Mouse (Mus musculus): ENCODE measurements at regions not wholly inside any gene's neighbourhood (a gene's known extent, or its start where the extent isn't known, plus 50 kb on each side); places are given as distances from the start of the nearest gene placed in this dataset.

- H3K9ac ChIP-seq (ENCODE audit: low read length), result no peak overlapping the region
- H3K9me3 ChIP-seq (ENCODE audit: control insufficient read depth, low read length), result no peaks in the 10 kb centered on the region
- no peak for ATAC-seq (ENCODE audit: insufficient number of reproducible peaks, insufficient read depth, low FRiP score, low read depth)
- no peak overlapping the region for H3K27ac ChIP-seq (replicated peaks in 1 of 2; ENCODE audit: control insufficient read depth in 1 of 2, insufficient read depth in 1 of 2, low read depth in 2 of 2, low read length in 2 of 2)
- H3K4me2 ChIP-seq (ENCODE audit: low read length), result no peak overlapping the region
- H3K36me3 ChIP-seq (ENCODE audit: control insufficient read depth, insufficient read depth, low read length), result no peaks in the 10 kb centered on the region
- no peaks in the 10 kb centered on the region for H3K27me3 ChIP-seq (ENCODE audit: control insufficient read depth, insufficient read depth, low read length)
- 52% methylated on average over 3 of the region's 3 CpGs for WGBS
- H3K4me3 ChIP-seq (ENCODE audit: control insufficient read depth in 1 of 2, insufficient read depth in 1 of 2, low read depth in 1 of 2, low read length in 2 of 2), result no peak overlapping the region
- no peaks in the 10 kb centered on the region for H3K4me1 ChIP-seq (ENCODE audit: control insufficient read depth in 2 of 2, insufficient read depth in 2 of 2, low read length in 2 of 2)
Measured at GRCm38 (mm10) chr10:67760424-67760823, 152.0 kb downstream of the Zfp365 start.

- no peaks in the 10 kb centered on the region for H3K36me3 ChIP-seq (ENCODE audit: control insufficient read depth, insufficient read depth, low read length)
- ATAC-seq (ENCODE audit: insufficient number of reproducible peaks, insufficient read depth, low FRiP score, low read depth), result no peak
- WGBS, result 90% methylated on average over 4 of the region's 4 CpGs
Measured at GRCm38 (mm10) chr10:67748121-67748520, 164.3 kb downstream of the Zfp365 start.

GRCm38 (mm10) chr10:67747461-67747860, 165.0 kb downstream of the Zfp365 start:
- Histone ChIP-seq H3K4me1 (ENCODE audit: control insufficient read depth in 2 of 2, insufficient read depth in 2 of 2, low read length in 2 of 2) (no peaks in the 10 kb centered on the region), H3K27ac (replicated peaks in 1 of 2; ENCODE audit: control insufficient read depth in 1 of 2, insufficient read depth in 1 of 2, low read depth in 2 of 2, low read length in 2 of 2) (no peak overlapping the region), H3K4me3 (ENCODE audit: control insufficient read depth in 1 of 2, insufficient read depth in 1 of 2, low read depth in 1 of 2, low read length in 2 of 2) (no peak overlapping the region), H3K9me3 (ENCODE audit: control insufficient read depth, low read length) (no peaks in the 10 kb centered on the region), H3K27me3 (ENCODE audit: control insufficient read depth, insufficient read depth, low read length) (no peaks in the 10 kb centered on the region), H3K9ac (ENCODE audit: low read length) (no peak overlapping the region), H3K4me2 (ENCODE audit: low read length) (no peak overlapping the region), H3K36me3 (ENCODE audit: control insufficient read depth, insufficient read depth, low read length) (no peaks in the 10 kb centered on the region)
- WGBS, result 65% methylated on average over 3 of the region's 3 CpGs
- ATAC-seq (ENCODE audit: insufficient number of reproducible peaks, insufficient read depth, low FRiP score, low read depth), result no peak

More at GRCm38 (mm10) chr10:67748121-67748520, 164.3 kb downstream of the Zfp365 start:
- Histone ChIP-seq H3K9me3 (ENCODE audit: control insufficient read depth, low read length) (no peaks in the 10 kb centered on the region), H3K27me3 (ENCODE audit: control insufficient read depth, insufficient read depth, low read length) (no peaks in the 10 kb centered on the region), H3K4me3 (ENCODE audit: control insufficient read depth in 1 of 2, insufficient read depth in 1 of 2, low read depth in 1 of 2, low read length in 2 of 2) (no peak overlapping the region), H3K4me2 (ENCODE audit: low read length) (no peak overlapping the region), H3K4me1 (ENCODE audit: control insufficient read depth in 2 of 2, insufficient read depth in 2 of 2, low read length in 2 of 2) (no peaks in the 10 kb centered on the region), H3K9ac (ENCODE audit: low read length) (no peak overlapping the region), H3K27ac (replicated peaks in 1 of 2; ENCODE audit: control insufficient read depth in 1 of 2, insufficient read depth in 1 of 2, low read depth in 2 of 2, low read length in 2 of 2) (no peak overlapping the region)

- Histone ChIP-seq H3K27ac (replicated peaks in 1 of 2; ENCODE audit: control insufficient read depth in 1 of 2, insufficient read depth in 1 of 2, low read depth in 2 of 2, low read length in 2 of 2) (no peak overlapping the region), H3K36me3 (ENCODE audit: control insufficient read depth, insufficient read depth, low read length) (no peaks in the 10 kb centered on the region), H3K4me3 (ENCODE audit: control insufficient read depth in 1 of 2, insufficient read depth in 1 of 2, low read depth in 1 of 2, low read length in 2 of 2) (no peak overlapping the region), H3K9ac (ENCODE audit: low read length) (no peak overlapping the region), H3K27me3 (ENCODE audit: control insufficient read depth, insufficient read depth, low read length) (no peaks in the 10 kb centered on the region), H3K4me1 (ENCODE audit: control insufficient read depth in 2 of 2, insufficient read depth in 2 of 2, low read length in 2 of 2) (no peaks in the 10 kb centered on the region), H3K9me3 (ENCODE audit: control insufficient read depth, low read length) (no peaks in the 10 kb centered on the region), H3K4me2 (ENCODE audit: low read length) (no peak overlapping the region)
- 66% methylated on average over 3 of the region's 3 CpGs for WGBS
- ATAC-seq (ENCODE audit: insufficient number of reproducible peaks, insufficient read depth, low FRiP score, low read depth), result no peak
Measured at GRCm38 (mm10) chr10:67746140-67746539, 166.3 kb downstream of the Zfp365 start.

- no peak for ATAC-seq (ENCODE audit: insufficient number of reproducible peaks, insufficient read depth, low FRiP score, low read depth)
Measured at GRCm38 (mm10) chr10:67743561-67743960, 168.9 kb downstream of the Zfp365 start.

GRCm38 (mm10) chr10:67742824-67743223, 169.6 kb downstream of the Zfp365 start:
- ATAC-seq (ENCODE audit: insufficient number of reproducible peaks, insufficient read depth, low FRiP score, low read depth), result no peak
- H3K4me3 ChIP-seq (ENCODE audit: control insufficient read depth in 1 of 2, insufficient read depth in 1 of 2, low read depth in 1 of 2, low read length in 2 of 2), result no peak overlapping the region
- H3K4me1 ChIP-seq (ENCODE audit: control insufficient read depth in 2 of 2, insufficient read depth in 2 of 2, low read length in 2 of 2), result no peaks in the 10 kb centered on the region
- no peaks in the 10 kb centered on the region for H3K36me3 ChIP-seq (ENCODE audit: control insufficient read depth, insufficient read depth, low read length)
- no peak overlapping the region for H3K9ac ChIP-seq (ENCODE audit: low read length)
- H3K9me3 ChIP-seq (ENCODE audit: control insufficient read depth, low read length), result no peaks in the 10 kb centered on the region
- no peak overlapping the region for H3K4me2 ChIP-seq (ENCODE audit: low read length)
- WGBS, result 69% methylated on average over 8 of the region's 8 CpGs
- H3K27ac ChIP-seq (replicated peaks in 1 of 2; ENCODE audit: control insufficient read depth in 1 of 2, insufficient read depth in 1 of 2, low read depth in 2 of 2, low read length in 2 of 2), result peak overlapping the region; percentile 24 to 61
- no peaks in the 10 kb centered on the region for H3K27me3 ChIP-seq (ENCODE audit: control insufficient read depth, insufficient read depth, low read length)

More at GRCm38 (mm10) chr10:67743561-67743960, 168.9 kb downstream of the Zfp365 start:
- Histone ChIP-seq H3K4me1 (ENCODE audit: control insufficient read depth in 2 of 2, insufficient read depth in 2 of 2, low read length in 2 of 2) (no peaks in the 10 kb centered on the region), H3K27me3 (ENCODE audit: control insufficient read depth, insufficient read depth, low read length) (no peaks in the 10 kb centered on the region), H3K36me3 (ENCODE audit: control insufficient read depth, insufficient read depth, low read length) (no peaks in the 10 kb centered on the region), H3K9me3 (ENCODE audit: control insufficient read depth, low read length) (no peaks in the 10 kb centered on the region), H3K4me2 (ENCODE audit: low read length) (no peak overlapping the region), H3K4me3 (ENCODE audit: control insufficient read depth in 1 of 2, insufficient read depth in 1 of 2, low read depth in 1 of 2, low read length in 2 of 2) (no peak overlapping the region), H3K27ac (replicated peaks in 1 of 2; ENCODE audit: control insufficient read depth in 1 of 2, insufficient read depth in 1 of 2, low read depth in 2 of 2, low read length in 2 of 2) (no peak overlapping the region), H3K9ac (ENCODE audit: low read length) (no peak overlapping the region)
- WGBS, result 84% methylated on average over 9 of the region's 9 CpGs

- ATAC-seq (ENCODE audit: insufficient number of reproducible peaks, insufficient read depth, low FRiP score, low read depth), result peak; percentile 50; the same call in 1 of the 2 replicates
- no peak overlapping the region for H3K9ac ChIP-seq (ENCODE audit: low read length)
- H3K27me3 ChIP-seq (ENCODE audit: control insufficient read depth, insufficient read depth, low read length), result no peaks in the 10 kb centered on the region
- H3K4me3 ChIP-seq (ENCODE audit: control insufficient read depth in 1 of 2, insufficient read depth in 1 of 2, low read depth in 1 of 2, low read length in 2 of 2), result no peak overlapping the region
- H3K4me1 ChIP-seq (ENCODE audit: control insufficient read depth in 2 of 2, insufficient read depth in 2 of 2, low read length in 2 of 2), result no peaks in the 10 kb centered on the region
- WGBS, result 57% methylated on average over 10 of the region's 10 CpGs
- no peaks in the 10 kb centered on the region for H3K9me3 ChIP-seq (ENCODE audit: control insufficient read depth, low read length)
- no peak overlapping the region for H3K4me2 ChIP-seq (ENCODE audit: low read length)
- H3K36me3 ChIP-seq (ENCODE audit: control insufficient read depth, insufficient read depth, low read length), result no peaks in the 10 kb centered on the region
- H3K27ac ChIP-seq (replicated peaks in 1 of 2; ENCODE audit: control insufficient read depth in 1 of 2, insufficient read depth in 1 of 2, low read depth in 2 of 2, low read length in 2 of 2), result peak overlapping the region; percentile 24 to 61
Measured at GRCm38 (mm10) chr10:67742305-67742704, 170.2 kb downstream of the Zfp365 start.

GRCm38 (mm10) chr10:67739199-67739598, 173.3 kb downstream of the Zfp365 start:
- no peak for ATAC-seq (ENCODE audit: insufficient number of reproducible peaks, insufficient read depth, low FRiP score, low read depth)
- Histone ChIP-seq H3K9ac (ENCODE audit: low read length) (no peak overlapping the region), H3K4me1 (ENCODE audit: control insufficient read depth in 2 of 2, insufficient read depth in 2 of 2, low read length in 2 of 2) (no peaks in the 10 kb centered on the region), H3K27me3 (ENCODE audit: control insufficient read depth, insufficient read depth, low read length) (no peaks in the 10 kb centered on the region), H3K4me3 (ENCODE audit: control insufficient read depth in 1 of 2, insufficient read depth in 1 of 2, low read depth in 1 of 2, low read length in 2 of 2) (no peak overlapping the region), H3K36me3 (ENCODE audit: control insufficient read depth, insufficient read depth, low read length) (no peaks in the 10 kb centered on the region), H3K27ac (replicated peaks in 1 of 2; ENCODE audit: control insufficient read depth in 1 of 2, insufficient read depth in 1 of 2, low read depth in 2 of 2, low read length in 2 of 2) (no peak overlapping the region), H3K4me2 (ENCODE audit: low read length) (no peak overlapping the region), H3K9me3 (ENCODE audit: control insufficient read depth, low read length) (no peaks in the 10 kb centered on the region)
- whole genome bisulfite sequencing, result 49% methylated on average over 1 of the region's 1 CpGs
